Mouse (Mus musculus): Measurements from ENCODE around the gene Ica1l. TPM values are rescaled to one million over a fixed set of nuclear protein-coding genes. Genes with fewer than 3 reads are reported as not detected.
"Not testable (repeated sequence)": the region's sequence is repeated elsewhere in the genome, so short reads cannot be mapped to it uniquely, and the experiment has no call there.

The Ica1l gene
- polyA plus RNA-seq (2014; fragmentation: Nextera tagmentation; extraction: Ambion mirVana): 1.9 and 2.5 TPM in 2 replicates

GRCm38 (mm10) chr1:60042796-60043469 is at the start of gene Ica1l:
Gene Ica1l, minus strand, starts transcription at chr1:60043184.
- WGBS: 0% methylated on average over 19 of the region's 99 CpGs
- peak; percentile 86 for ATAC-seq (ENCODE audit: low read depth)
- H3K9me3 ChIP-seq (ENCODE audit: control insufficient read depth, low read length): no peaks in the 10 kb centered on the region
- peak; percentile 50 for DNase-seq (ENCODE audit: low spot score)
- H3K36me3 ChIP-seq (ENCODE audit: control insufficient read depth, insufficient read depth, low read length): no peaks in the 10 kb centered on the region
- H3K4me2 ChIP-seq (ENCODE audit: low read depth, low read length): peak within 1 kb of the TSS; percentile 95
- peak within 1 kb of the TSS; percentile 73 for H3K4me3 ChIP-seq (ENCODE audit: low read depth, low read length)
- H3K27ac ChIP-seq (replicated peaks; ENCODE audit: low read depth, low read length): no peak within 1 kb of the TSS
- peak within 1 kb of the TSS; percentile 77 for H3K9ac ChIP-seq (ENCODE audit: low read depth, low read length)
- H3K27me3 ChIP-seq (replicated peaks; ENCODE audit: control insufficient read depth, insufficient read depth, low read length): peaks cover 17% of the 10 kb centered on the region
- 0 out of 2 replicates have a peak, but pooled peaks cover 2% of the 10 kb centered on the region for H3K4me1 ChIP-seq (ENCODE audit: control insufficient read depth, insufficient read depth, low read length)

DNA sequence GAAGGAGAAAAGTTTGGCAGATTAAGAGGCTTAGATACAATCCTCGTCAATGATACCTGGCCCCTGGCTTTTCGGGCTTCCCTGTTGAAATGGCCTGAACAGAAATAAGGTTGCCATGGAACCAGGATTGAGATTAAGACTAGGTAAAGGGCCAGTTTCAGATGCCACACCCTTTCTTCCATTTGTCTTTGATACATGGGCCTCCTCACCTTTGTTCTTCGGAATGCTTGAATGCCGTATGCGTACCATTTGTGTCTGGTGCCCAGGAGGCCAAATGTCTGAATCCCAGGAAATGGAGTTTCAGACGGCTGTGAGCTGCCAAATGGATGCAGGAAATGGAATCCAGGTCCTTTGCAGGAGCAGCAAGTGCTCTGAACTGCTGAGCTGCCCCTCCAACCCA is 33.4 kb upstream of the Ica1l start:
- WGBS: 88% methylated on average over 6 of the region's 6 CpGs
- Histone ChIP-seq H3K27me3 (replicated peaks; ENCODE audit: control insufficient read depth, insufficient read depth, low read length) (no peaks in the 10 kb centered on the region), H3K27ac (replicated peaks; ENCODE audit: low read depth, low read length) (no peak overlapping the region), H3K9ac (ENCODE audit: low read depth, low read length) (no peak overlapping the region), H3K4me1 (ENCODE audit: control insufficient read depth, insufficient read depth, low read length) (no peaks in the 10 kb centered on the region), H3K9me3 (ENCODE audit: control insufficient read depth, low read length) (no peaks in the 10 kb centered on the region), H3K4me3 (ENCODE audit: low read depth, low read length) (no peak overlapping the region), H3K4me2 (ENCODE audit: low read depth, low read length) (no peak overlapping the region), H3K36me3 (ENCODE audit: control insufficient read depth, insufficient read depth, low read length) (peaks cover 38% of the 10 kb centered on the region)
- ATAC-seq (ENCODE audit: low read depth) (no peak), DNase-seq (ENCODE audit: low spot score) (no peak)

DNA sequence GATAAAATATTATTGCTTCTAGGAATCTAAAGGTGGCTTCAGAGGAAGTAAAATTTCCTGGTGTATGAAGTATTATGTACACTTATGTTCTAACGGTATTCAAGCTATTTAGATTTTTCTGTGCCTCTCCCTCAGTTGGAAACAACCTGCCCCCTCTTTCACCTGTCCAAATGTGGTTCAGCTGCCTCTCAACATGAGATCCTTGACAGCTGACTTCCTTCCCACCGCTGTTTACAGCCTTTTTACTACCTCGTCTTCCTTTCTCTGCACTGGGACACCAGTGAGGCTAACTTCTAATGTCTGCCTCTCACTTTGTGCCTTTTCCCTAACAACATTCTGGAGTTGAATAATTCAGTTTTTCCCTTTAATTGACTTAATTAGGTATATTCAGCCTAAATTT is 32.6 kb upstream of the Ica1l start:
- H3K4me1 ChIP-seq (ENCODE audit: control insufficient read depth, insufficient read depth, low read length): no peaks in the 10 kb centered on the region
- H3K4me3 ChIP-seq (ENCODE audit: low read depth, low read length): no peak overlapping the region
- no peaks in the 10 kb centered on the region for H3K27me3 ChIP-seq (replicated peaks; ENCODE audit: control insufficient read depth, insufficient read depth, low read length)
- H3K27ac ChIP-seq (replicated peaks; ENCODE audit: low read depth, low read length): no peak overlapping the region
- H3K9me3 ChIP-seq (ENCODE audit: control insufficient read depth, low read length): no peaks in the 10 kb centered on the region
- no peak overlapping the region for H3K4me2 ChIP-seq (ENCODE audit: low read depth, low read length)
- no peak overlapping the region for H3K9ac ChIP-seq (ENCODE audit: low read depth, low read length)
- no peak for ATAC-seq (ENCODE audit: low read depth)
- H3K36me3 ChIP-seq (ENCODE audit: control insufficient read depth, insufficient read depth, low read length): peaks cover 32% of the 10 kb centered on the region
- DNase-seq (ENCODE audit: low spot score): no peak
- WGBS: 67% methylated on average over 3 of the region's 3 CpGs

- Histone ChIP-seq H3K4me1 (ENCODE audit: control insufficient read depth, insufficient read depth, low read length) (no peaks in the 10 kb centered on the region), H3K9ac (ENCODE audit: low read depth, low read length) (no peak overlapping the region), H3K4me2 (ENCODE audit: low read depth, low read length) (no peak overlapping the region), H3K27ac (replicated peaks; ENCODE audit: low read depth, low read length) (no peak overlapping the region), H3K4me3 (ENCODE audit: low read depth, low read length) (no peak overlapping the region), H3K9me3 (ENCODE audit: control insufficient read depth, low read length) (no peaks in the 10 kb centered on the region), H3K36me3 (ENCODE audit: control insufficient read depth, insufficient read depth, low read length) (peaks cover 26% of the 10 kb centered on the region), H3K27me3 (replicated peaks; ENCODE audit: control insufficient read depth, insufficient read depth, low read length) (no peaks in the 10 kb centered on the region)
- no peak for DNase-seq (ENCODE audit: low spot score)
- no peak for ATAC-seq (ENCODE audit: low read depth)
- WGBS: 54% methylated on average over 2 of the region's 2 CpGs
Observed at GRCm38 (mm10) chr1:60074935-60075334, 32.0 kb upstream of the Ica1l start.

DNA sequence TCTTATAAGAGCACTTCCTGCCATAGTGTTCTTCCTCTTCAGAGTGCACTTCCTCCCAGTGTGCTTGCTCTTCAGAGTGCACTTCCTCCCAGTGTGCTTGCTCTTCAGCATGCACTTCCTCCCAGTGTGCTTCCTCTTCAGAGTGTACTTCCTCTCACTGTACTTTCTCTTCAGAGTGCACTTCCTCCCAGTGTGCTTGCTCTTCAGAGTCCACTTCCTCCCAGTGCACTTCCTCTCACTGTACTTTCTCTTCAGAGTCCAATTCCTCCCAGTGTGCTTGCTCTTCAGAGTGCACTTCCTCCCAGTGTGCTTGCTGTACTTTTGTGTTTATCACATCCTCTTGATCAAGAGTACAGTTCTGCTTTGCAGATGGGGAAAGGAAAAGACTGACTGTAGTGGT is 27.7 kb upstream of the Ica1l start:
- H3K4me1 ChIP-seq (ENCODE audit: control insufficient read depth, insufficient read depth, low read length); ATAC-seq (ENCODE audit: low read depth); H3K27me3 ChIP-seq (replicated peaks; ENCODE audit: control insufficient read depth, insufficient read depth, low read length); H3K9me3 ChIP-seq (ENCODE audit: control insufficient read depth, low read length); DNase-seq (ENCODE audit: low spot score); H3K4me2 ChIP-seq (ENCODE audit: low read depth, low read length); H3K27ac ChIP-seq (replicated peaks; ENCODE audit: low read depth, low read length); H3K4me3 ChIP-seq (ENCODE audit: low read depth, low read length); H3K9ac ChIP-seq (ENCODE audit: low read depth, low read length); H3K36me3 ChIP-seq (ENCODE audit: control insufficient read depth, insufficient read depth, low read length): not testable (repeated sequence)

- no peaks in the 10 kb centered on the region for H3K27me3 ChIP-seq (replicated peaks; ENCODE audit: control insufficient read depth, insufficient read depth, low read length)
- DNase-seq (ENCODE audit: low spot score) (no peak), ATAC-seq (ENCODE audit: low read depth) (no peak)
- WGBS: 83% methylated on average over 3 of the region's 3 CpGs
- H3K9ac ChIP-seq (ENCODE audit: low read depth, low read length): no peak overlapping the region
- no peaks in the 10 kb centered on the region for H3K4me1 ChIP-seq (ENCODE audit: control insufficient read depth, insufficient read depth, low read length)
- no peaks in the 10 kb centered on the region for H3K36me3 ChIP-seq (ENCODE audit: control insufficient read depth, insufficient read depth, low read length)
- no peak overlapping the region for H3K4me2 ChIP-seq (ENCODE audit: low read depth, low read length)
- H3K9me3 ChIP-seq (ENCODE audit: control insufficient read depth, low read length): no peaks in the 10 kb centered on the region
- no peak overlapping the region for H3K27ac ChIP-seq (replicated peaks; ENCODE audit: low read depth, low read length)
- H3K4me3 ChIP-seq (ENCODE audit: low read depth, low read length): no peak overlapping the region
Observed at GRCm38 (mm10) chr1:60056310-60056709, 13.3 kb upstream of the Ica1l start.

GRCm38 (mm10) chr1:60054659-60055058 is 11.7 kb upstream of the Ica1l start:
- no peak overlapping the region for H3K27ac ChIP-seq (replicated peaks; ENCODE audit: low read depth, low read length)
- H3K9ac ChIP-seq (ENCODE audit: low read depth, low read length): no peak overlapping the region
- no peak for DNase-seq (ENCODE audit: low spot score)
- ATAC-seq (ENCODE audit: low read depth): no peak
- WGBS: 29% methylated on average over 3 of the region's 3 CpGs
- H3K9me3 ChIP-seq (ENCODE audit: control insufficient read depth, low read length): no peaks in the 10 kb centered on the region
- no peak overlapping the region for H3K4me3 ChIP-seq (ENCODE audit: low read depth, low read length)
- H3K36me3 ChIP-seq (ENCODE audit: control insufficient read depth, insufficient read depth, low read length): no peaks in the 10 kb centered on the region
- no peaks in the 10 kb centered on the region for H3K27me3 ChIP-seq (replicated peaks; ENCODE audit: control insufficient read depth, insufficient read depth, low read length)
- no peaks in the 10 kb centered on the region for H3K4me1 ChIP-seq (ENCODE audit: control insufficient read depth, insufficient read depth, low read length)
- no peak overlapping the region for H3K4me2 ChIP-seq (ENCODE audit: low read depth, low read length)

GRCm38 (mm10) chr1:60047481-60047880 is 4.5 kb upstream of the Ica1l start:
- H3K4me2 ChIP-seq (ENCODE audit: low read depth, low read length); H3K27ac ChIP-seq (replicated peaks; ENCODE audit: low read depth, low read length); H3K4me3 ChIP-seq (ENCODE audit: low read depth, low read length); H3K9ac ChIP-seq (ENCODE audit: low read depth, low read length); ATAC-seq (ENCODE audit: low read depth); H3K9me3 ChIP-seq (ENCODE audit: control insufficient read depth, low read length); H3K4me1 ChIP-seq (ENCODE audit: control insufficient read depth, insufficient read depth, low read length); H3K36me3 ChIP-seq (ENCODE audit: control insufficient read depth, insufficient read depth, low read length); DNase-seq (ENCODE audit: low spot score): not testable (repeated sequence)
- 93% methylated on average over 5 of the region's 5 CpGs for WGBS
- H3K27me3 ChIP-seq (replicated peaks; ENCODE audit: control insufficient read depth, insufficient read depth, low read length): peaks cover 12% of the 10 kb centered on the region

GRCm38 (mm10) chr1:60044595-60044994 is 1.6 kb upstream of the Ica1l start:
- Histone ChIP-seq H3K4me3 (ENCODE audit: low read depth, low read length) (no peak overlapping the region), H3K9me3 (ENCODE audit: control insufficient read depth, low read length) (no peaks in the 10 kb centered on the region), H3K4me1 (ENCODE audit: control insufficient read depth, insufficient read depth, low read length) (0 out of 2 replicates have a peak, but pooled peaks cover 2% of the 10 kb centered on the region), H3K36me3 (ENCODE audit: control insufficient read depth, insufficient read depth, low read length) (no peaks in the 10 kb centered on the region), H3K27ac (replicated peaks; ENCODE audit: low read depth, low read length) (no peak overlapping the region), H3K4me2 (ENCODE audit: low read depth, low read length) (no peak overlapping the region), H3K27me3 (replicated peaks; ENCODE audit: control insufficient read depth, insufficient read depth, low read length) (peaks cover 17% of the 10 kb centered on the region), H3K9ac (ENCODE audit: low read depth, low read length) (no peak overlapping the region)
- DNase-seq (ENCODE audit: low spot score) (no peak), ATAC-seq (ENCODE audit: low read depth) (no peak)
- 83% methylated on average over 1 of the region's 1 CpGs for WGBS
